Mouse (Mus musculus): ENCODE results near the gene Bcas3.

The Bcas3 gene

DNA sequence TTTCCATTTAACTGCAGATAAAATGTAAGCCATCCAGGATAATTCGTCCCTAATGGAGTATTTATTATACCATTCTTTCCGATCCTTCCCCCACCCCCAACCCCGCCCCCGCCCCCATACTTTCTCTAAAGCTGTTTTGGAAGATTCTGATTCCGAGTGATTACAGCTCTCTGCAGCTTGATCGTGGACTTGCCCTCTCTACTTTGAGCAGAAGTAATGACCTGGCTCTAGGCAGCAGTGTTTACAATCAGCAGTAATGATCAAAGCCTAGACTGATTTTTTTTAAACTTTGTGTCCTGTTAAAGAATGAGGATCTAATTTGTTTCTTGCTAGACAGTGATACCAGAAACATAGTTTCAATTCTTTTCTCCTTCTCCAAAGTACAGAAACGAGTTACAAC, 314.2 kb downstream of the Bcas3 start:
- in situ Hi-C loops (cut with MboI, MseI) = no loop called here

DNA sequence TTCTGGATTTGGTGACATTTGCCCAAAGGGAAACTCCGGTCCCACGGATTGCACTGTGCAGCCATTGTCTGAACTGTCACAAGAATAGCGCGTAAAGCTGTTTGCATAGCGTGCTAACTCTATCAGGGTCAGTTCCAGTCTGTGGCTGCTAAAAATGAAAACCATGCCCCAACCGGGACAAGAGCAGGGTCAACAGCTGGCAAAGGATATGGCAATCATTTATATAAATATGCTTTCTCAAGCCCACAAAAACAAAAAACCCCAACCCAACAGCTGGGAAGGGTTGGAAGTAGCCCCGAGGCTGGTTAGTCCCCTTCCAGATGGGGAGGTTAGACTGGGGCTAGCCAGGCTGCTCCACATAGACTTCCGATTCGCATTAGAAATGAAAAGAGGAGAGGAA, 314.8 kb downstream of the Bcas3 start:
- in situ Hi-C loops (cut with MboI, MseI) = no loop called here

DNA sequence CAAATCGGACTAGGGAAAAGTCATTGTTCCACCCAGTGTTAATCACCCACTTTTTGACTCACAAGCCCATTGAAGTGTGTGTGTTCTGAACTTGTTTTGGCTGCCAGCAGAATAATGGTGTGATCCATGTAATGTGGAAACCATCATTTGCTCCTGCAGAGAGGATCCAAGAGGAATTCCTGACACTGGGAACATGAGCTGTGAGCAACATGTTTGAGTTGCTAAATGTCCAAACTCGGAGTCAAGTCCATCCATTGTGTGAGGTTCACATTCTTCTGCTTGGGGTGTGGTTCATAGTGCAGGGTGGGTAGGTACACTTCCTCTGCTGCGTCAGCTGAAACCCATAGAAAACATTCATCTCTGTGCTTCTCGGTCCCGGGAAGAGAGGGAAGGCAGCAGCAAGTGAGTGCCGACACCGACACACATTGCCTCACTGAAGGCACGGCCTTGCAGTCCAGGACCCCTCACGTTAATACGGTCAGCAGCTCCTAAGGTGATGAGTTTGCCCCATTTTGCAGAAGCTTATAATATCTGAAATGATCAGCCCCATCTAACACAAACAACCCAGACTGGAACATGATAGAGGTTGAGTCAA, 320.0 kb downstream of the Bcas3 start:
- in situ Hi-C loops (cut with MboI, MseI) = no loop called here

DNA sequence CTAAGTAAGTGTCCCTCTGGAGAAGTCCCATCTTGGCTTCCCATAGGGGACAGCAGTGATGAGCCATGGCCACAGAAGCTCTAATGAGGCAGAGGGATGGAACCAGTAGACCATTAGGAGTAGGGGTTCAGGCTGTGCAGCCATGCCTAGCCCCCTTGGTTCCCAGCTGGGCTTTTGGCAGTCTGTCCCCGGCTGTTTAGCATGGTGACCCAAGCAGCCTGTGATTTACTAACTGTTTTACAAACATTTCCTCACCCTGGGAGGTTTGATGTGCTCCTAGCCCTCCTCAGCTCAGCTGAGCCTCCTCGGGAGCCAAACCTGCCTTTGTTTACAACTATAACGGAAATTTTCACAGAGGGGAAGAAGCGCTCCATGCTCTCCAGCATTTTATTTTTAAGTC, 322.3 kb downstream of the Bcas3 start:
- in situ Hi-C loops (cut with MboI, MseI) = no loop called here

DNA sequence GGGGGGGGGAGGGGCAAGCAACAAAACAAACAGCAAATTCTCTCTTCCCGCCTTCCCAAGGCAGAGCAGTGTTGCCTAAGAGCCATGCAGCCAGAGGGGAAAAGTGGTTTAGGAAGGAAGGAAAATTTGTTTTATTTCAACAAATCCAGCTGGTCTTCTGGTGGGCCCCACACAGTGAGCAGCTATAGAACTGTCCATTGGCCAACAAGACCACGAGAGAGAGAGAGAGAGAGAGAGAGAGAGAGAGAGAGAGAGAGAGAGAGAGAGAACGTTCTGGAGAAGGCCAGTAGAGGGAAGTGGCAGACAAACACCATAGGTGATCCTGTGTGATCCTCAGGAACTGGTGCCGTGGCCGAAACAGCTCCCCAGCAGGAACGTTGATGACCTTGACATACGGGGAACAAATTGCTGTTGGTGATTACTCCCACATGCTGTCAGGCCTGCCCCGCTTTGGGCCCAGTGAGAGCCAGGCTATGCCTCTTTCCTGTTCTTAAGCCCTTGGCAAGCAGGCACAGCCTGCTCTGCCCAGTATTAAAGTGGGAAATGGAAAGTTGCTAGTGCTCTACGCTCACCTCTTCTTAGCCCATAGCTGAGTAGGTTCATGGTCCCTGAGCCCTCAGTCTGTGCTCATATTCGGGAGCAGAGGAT, 323.5 kb downstream of the Bcas3 start:
- in situ Hi-C loops (cut with MboI, MseI) = no loop called here

DNA sequence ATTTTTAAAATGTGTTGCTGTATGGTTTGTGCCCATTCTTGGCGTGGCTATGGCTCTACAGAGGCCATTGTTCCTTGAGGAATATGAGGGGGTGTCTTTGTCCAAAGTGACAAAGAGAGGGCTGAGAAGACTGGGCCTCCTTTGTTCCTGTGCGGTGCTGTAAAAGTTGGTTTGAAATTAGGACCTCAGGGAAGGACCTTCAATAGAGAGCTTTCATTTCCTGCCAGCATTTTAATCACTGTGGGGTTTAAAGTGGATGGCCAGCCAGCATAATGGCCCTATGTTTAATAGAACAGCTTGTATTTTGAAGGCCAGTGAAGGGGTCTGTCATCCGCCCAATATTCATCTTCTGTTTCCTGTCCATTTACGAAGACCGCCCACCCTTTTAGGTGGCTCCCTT, 325.7 kb downstream of the Bcas3 start:
- in situ Hi-C loops (cut with MboI, MseI) = no loop called here

DNA sequence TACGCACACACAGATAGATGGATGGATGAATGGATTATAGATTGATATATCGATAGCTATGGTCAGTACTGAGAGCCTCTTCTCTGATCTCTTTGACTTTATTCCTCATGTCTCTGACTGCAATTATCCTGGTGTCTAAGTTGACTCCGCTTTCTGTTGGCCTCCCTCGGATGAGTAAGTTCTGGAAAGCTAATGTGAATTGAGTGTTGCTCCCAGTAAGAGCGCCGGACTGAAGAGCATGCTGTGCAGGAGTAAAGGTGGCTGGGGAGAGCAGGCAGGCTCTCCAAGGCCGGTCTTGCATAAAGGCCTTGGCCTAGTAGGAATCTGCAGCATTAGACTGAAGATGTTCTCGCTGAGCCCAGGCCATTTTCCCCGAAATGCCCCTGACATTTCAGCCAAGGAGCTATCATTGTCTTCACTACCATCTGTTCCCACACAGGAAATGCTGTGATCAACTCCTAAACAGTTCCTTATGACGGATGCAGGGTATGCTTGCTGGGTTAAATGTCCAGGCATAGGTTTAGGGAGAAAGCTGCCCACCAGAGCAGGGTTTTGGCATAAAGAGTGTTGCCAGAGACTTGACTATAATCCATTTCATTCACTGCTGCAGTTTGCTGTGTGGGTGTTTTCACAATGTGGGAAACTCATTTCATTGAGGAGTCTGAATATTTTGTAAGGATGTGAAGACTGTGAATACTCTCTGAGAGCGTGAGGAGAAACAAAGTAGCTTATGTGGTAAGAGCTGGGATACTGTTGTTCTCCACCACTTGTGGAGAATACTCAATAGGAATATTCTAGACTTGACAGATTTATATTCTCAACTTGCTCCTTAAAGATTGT, 328.8 kb downstream of the Bcas3 start:
- in situ Hi-C loops (cut with MboI, MseI) = no loop called here

DNA sequence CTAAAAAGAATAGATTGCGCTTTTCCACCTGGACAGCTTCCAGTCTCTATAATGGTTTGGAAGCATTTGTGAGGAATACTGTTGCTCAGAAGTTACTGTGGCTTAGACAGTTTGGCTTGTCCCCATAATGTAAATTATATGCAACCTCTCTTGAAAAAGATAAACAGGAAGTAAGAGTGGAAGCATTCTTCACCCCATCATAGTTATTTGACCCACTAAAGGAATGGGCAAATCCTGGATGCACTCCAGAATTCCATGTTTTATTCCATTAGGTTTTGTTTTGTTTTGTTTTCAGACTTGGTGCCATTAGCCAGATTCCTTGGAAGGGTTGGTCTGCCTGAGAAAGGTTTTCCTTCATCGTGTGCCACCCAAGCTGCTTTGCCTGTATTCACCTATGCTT, 332.0 kb downstream of the Bcas3 start:
- in situ Hi-C loops (cut with MboI, MseI) = no loop called here

DNA sequence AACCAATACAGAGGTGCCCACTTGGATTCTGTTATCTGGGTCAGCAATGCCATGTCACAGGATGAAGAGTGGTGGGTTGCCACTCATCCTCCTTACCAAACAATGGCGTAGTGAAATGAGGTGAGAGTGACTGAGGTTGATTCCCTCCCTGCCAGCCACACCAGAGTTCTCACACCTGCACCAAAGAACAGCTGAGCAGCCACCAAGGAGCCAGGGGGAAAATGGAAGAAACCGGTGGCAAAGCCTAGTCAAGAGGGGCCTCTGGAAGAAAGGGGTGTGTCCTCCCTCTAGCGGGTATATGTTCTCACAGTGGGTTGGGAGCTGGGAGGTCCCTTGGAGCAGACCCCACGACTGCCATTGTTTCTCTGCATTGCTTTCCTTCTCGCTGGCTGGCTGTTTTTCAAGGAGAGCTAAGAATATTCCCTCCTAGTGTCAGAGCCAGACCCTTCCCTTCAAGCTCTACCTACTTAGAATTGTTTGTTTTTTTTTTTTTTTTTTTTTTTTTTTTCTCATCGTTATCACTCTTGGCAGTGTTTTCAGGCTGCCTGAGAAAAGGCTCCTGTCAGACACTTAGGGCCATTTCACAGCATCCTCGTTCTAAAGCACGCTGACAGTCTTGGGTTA, 335.0 kb downstream of the Bcas3 start:
- in situ Hi-C loops (cut with MboI, MseI) = no loop called here

DNA sequence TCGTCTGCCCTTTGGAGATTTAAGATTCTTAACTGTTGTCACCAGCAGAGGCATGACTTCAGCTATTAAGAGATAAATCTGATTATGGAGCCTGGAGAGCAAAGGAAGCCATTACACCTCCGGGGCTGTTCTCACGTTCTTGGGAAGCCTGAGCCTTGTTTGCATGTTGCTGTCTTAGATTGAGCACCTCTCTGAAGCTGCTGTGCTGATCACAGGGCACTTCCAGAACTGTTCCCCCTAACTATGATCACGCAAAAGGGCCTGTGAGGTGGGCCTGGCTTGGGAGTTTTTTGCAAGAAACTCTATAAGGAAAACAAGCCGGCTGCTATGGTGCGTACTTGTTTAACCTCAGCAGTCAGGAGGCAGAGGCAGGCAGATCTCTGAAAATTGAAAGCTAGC, 335.5 kb downstream of the Bcas3 start:
- in situ Hi-C loops (cut with MboI, MseI) = no loop called here

DNA sequence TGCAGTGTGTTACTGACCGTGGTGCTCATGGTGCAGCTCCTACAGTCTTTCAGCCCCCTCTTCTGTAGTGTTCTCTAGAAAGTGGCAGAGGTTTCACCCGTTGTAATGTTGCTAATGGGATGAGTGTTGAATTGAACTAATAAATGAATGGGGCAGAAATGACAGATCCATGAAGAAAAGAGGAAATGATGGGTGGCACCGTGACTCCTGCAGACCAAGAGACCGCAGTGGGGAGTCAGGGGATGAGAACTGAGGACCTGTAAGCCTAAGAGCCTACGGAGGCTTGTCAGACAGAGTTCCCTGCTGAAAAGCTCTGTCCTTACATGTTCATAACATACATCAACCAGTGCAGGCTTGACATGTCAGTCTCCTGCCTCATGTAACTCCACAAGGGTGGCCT, 336.3 kb downstream of the Bcas3 start:
- in situ Hi-C loops (cut with MboI, MseI) = no loop called here

DNA sequence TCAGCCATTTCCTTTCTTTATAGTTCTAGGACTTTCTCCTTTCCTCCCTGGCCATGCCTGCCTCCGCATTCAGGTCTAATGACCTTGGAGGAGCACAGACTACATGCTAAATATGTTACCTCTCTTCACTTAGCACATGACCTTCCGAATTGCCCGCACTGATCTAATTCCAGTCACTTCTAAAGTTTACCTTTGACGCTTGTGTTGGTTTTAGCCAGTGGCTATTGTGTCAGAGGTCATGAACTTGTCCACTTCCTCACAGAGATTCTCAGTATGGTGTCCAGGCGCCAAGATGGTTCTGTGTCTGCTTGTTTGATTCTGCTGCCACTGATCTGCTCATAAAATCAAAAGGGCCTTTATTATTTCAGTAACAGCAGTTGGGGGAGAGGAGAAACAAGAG, 338.3 kb downstream of the Bcas3 start:
- in situ Hi-C loops (cut with MboI, MseI) = no loop called here

DNA sequence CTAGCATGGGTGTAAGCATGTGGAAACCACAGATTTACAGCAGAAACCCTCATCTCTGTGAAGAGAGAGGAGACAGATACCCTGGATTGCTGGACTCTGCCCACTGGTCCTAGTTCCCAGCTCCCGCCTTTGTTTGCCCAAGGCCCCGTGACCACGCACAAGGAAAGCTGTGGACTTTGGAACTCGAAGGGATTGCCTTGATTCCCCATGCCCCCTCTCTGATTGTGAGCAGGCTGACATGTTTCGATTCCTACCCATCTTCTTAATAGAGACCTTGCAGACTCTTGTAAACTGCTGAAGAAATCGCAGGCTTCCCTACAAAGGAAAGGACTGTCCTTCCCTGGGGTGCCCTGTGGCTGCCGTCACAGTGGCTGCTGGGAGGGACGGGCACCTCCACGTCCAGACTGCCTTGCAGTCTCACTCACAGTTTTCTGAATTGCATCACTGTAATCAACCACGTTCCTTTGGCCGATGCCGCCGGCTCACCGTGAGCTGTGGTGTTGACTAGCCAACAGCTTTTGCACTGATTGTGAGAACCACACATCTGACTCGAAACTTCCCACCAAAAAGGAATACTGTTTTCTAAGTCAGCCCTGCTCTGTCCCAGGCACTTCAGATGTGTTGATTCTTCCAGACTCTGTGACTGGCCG, 342.8 kb downstream of the Bcas3 start:
- in situ Hi-C loops (cut with MboI, MseI) = no loop called here

DNA sequence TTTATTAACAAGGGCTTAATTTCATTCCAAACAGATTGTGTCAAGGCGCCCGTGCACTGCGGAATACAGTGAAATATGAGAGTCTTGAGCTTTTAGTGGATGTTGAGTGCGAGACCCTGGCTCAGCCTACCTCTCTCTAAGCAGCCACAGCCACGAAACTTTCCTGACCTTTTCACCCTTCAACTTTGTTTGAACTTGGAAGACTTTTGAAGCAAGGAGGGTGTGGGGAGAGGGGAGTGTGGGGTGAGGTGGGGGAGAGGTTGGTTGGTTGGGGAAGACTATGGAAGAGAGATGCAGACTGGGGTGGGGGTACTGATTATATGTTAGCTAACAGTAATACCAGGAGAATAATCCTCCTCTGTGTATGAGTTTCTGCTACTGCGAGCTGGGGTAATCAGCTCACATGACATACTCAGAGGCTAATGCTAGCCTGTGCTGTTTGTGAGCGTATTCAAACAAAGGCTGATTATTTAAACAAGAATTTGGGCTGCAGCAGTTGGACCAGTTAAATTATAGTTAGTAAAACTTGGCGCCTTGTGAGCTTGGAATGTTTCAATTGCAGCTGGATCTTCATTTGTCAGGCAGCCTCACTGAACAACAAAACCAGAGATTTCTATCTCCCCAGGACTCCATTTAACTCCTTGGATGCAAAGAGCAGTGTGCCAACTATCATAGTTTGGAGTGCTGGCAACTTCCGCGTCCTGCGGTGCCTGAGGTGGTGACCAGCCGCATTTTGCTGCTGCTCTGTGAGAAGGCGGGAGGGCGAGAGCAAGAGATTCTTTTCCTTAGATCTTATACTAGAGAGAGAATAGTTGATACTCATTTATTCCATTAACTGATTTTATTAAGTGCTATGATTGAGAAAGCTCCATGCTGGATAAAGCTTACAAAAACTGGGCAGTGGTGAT, 343.8 kb downstream of the Bcas3 start:
- in situ Hi-C loops (cut with MboI, MseI) = no loop called here

DNA sequence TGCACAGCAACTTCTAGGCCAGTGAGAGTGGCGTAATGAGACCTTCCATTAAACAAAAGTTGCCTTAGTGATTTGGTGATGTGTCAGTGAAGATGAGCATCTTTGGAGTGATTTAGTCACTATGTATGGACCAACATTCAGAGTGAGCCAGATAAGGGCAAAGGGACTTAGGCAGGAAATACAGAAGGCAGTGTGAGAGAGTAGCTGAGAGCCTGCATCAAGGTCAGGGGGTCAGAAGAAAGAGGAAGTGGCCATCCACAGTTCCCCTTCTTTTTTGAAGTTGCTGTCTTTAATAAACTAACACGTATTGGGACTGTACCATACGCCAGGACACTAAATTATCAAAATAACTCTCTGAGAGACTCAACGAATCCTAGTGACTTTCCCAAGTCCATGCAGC, 344.5 kb downstream of the Bcas3 start:
- in situ Hi-C loops (cut with MboI, MseI) = no loop called here

DNA sequence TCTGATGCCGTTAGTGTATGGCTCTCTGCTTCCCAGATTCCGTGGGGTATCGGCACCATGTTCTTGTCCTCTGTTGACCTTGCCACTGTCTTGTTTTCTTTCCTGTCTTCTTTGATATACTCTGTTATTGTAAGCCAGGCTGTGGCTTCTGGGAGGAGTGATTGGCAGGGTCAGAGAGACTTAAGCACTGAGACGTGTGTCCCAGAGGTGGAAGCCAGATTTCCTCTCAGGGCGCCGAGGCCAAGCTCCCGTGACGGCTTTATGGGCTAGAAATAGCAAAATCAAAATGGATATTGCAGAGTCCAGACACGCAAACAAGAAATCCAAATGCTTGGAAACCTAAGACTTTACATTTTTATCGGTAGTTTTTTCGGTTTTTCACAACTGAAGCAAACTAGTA, 345.3 kb downstream of the Bcas3 start:
- in situ Hi-C loops (cut with MboI, MseI) = no loop called here

DNA sequence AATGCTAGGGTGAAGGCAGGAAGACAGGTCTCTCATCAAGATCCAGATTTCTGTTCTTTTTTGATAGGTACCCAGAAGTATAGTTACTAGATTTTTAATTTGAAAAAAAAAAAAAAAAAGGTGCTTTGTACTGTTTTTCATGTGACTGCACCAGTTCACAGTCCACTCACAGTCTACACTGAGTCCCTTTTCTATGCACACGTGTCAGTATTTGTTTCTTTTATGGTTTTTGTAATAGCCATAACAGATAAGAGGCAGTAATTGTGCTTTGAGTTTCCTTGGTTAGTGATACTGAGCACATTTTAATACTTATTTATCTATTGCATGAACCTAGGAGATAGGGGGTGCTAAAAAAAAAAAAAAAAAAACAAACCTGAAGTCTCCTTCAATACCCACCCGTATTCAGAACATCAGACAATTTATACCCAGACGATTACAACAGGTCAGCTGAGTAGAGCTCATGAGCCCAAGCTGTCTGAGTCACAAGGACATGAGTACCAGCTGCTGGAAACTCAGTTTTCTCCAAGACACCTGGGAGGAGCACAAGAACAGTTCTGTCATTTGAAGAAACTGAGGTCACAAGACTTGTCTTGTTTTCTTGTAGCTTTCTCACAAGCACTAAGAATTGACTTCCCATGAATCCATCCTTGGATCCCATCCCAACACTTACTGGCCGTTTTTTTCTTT, 351.2 kb downstream of the Bcas3 start:
- in situ Hi-C loops (cut with MboI, MseI) = no loop called here

DNA sequence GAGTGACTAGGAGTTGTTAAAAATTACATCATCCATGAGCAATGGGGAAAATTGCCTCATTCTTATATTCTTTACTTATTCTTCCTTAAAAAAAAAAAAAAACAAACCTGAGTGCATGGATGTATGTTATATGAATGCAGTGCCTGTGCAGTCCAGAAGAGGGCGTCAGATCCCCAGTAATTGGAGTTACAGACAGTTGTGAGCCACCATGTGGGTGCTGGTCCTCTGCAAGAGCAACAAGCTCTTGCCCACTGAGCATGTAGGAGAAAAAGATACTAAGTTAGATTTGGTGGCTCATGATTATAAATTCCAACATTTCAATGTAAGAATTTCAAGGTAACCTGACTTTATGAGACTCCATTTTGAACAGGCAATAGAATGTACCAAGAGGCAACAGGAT, 353.7 kb downstream of the Bcas3 start:
- in situ Hi-C loops (cut with MboI, MseI) = no loop called here

DNA sequence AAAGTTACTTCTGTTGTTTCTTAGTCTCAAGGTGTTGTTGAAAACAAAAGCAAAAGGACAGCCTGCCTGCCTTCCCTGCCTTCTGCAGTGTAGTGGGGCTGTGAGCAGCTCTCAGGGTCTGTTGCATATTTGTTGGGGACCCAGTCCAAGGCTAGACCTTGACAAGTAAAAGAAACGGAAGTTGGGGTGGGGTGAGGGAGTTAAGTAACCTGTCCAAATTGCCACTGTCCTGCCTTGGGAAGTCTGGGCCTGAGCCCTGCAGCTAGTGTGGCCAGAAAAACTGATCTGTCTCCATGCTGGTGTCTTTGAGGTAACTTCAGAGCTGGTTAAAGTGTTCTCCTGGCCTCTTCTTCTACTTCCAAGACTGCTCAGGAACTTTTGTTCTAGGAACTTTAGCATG, 354.5 kb downstream of the Bcas3 start:
- in situ Hi-C loops (cut with MboI, MseI) = no loop called here

DNA sequence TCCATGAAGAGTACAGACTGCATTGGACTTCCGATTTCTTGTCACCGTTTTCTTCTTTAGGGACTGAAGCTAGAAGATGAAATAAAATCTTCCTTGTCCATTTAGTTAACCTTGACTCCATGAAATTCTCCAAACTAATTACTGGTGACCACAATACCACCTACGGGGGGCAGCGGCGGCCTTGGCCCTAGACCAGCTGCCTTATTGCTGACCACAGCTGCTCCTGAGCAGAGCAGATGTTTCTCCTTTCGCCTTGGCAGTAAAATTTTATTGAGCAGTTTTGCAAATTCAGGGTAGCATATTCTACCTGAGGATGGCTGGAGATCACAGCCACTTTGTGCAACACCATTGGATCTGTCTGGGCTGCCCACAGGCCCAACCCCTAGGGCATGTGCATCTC, 356.2 kb downstream of the Bcas3 start:
- in situ Hi-C loops (cut with MboI, MseI) = no loop called here

Measured in T-helper 1 cell (primary cell).